Mouse (Mus musculus): ENCODE results near the gene Elob. TPM values are rescaled to one million over a fixed set of nuclear protein-coding genes. Genes with fewer than 3 reads are reported as not detected.

Elob gene
- polyA plus RNA-seq (2017; shearing (Covaris generic)), result 100 to 1,000 TPM; 686 to 746 TPM

DNA sequence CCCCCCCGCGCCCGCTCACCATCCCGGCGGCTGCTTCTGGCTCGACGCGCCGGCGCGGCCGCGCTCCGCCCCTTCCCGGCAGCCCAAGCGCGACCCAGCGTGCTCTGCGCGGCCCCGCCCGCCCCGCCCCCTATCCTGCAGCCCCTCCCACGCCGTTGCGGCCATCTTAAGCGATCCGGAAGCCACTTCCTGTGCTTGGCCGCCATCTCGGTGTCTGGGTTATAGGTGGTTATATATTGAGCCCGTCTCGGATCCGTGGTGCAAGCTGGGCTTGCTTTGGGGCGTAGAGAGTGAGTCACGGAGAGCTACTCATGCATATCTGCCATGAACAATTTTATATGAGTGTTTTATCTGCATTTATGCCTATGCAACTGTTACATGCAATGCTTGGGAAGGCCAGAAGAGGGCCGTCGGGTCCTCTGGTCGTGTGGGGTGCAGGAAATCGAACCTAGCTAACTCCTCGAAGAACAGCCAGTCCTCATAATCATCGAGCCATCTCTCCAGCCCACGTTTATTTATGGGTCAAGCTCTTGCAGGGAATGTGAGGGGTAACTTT is at the start of gene Elob:
Gene Elob (minus strand): TSS at position 73 of the 556 bp plus-strand sequence.
- ATAC-seq, result peak; percentile 77

DNA sequence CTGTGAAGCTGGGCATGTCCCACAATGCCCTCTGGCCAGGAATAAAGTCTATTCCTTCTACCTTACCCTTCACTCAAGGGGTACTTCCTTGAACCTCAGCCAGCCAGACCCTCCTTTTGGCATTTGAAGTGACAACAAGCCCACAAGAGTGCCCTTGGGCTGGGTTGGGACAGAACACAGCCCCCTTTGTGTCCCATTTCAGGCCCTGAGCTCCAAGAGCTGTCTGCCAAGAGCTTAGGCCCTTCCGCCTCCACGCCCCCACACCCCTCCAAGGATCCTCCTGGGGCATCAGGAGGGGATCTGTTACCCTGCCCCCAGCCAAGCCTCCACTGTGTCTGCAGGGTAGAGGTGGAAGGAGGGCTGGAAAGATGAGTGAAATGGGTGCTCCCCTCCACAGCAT is 48.2 kb upstream of the Elob start:
- ATAC-seq, result no peak

DNA sequence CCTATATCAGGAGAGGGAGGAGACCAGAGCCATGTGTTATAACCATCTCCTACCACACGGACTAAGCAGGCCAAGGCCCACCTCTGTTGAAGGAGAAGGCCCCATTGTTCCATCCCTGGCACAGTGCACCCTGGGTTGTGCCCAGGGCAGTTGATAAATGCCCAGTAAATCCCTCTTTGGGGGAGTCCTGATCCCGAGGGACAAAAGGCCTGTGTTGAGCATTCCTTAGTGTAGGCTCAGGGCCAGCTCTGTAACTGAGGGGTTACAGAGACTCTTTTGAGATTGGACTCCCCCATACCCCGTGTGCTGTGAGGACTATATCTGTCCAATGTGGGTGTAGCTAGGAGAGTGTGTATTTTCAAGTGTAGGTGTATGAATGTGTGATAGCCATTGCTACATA is 47.8 kb upstream of the Elob start:
- ATAC-seq, result no peak

DNA sequence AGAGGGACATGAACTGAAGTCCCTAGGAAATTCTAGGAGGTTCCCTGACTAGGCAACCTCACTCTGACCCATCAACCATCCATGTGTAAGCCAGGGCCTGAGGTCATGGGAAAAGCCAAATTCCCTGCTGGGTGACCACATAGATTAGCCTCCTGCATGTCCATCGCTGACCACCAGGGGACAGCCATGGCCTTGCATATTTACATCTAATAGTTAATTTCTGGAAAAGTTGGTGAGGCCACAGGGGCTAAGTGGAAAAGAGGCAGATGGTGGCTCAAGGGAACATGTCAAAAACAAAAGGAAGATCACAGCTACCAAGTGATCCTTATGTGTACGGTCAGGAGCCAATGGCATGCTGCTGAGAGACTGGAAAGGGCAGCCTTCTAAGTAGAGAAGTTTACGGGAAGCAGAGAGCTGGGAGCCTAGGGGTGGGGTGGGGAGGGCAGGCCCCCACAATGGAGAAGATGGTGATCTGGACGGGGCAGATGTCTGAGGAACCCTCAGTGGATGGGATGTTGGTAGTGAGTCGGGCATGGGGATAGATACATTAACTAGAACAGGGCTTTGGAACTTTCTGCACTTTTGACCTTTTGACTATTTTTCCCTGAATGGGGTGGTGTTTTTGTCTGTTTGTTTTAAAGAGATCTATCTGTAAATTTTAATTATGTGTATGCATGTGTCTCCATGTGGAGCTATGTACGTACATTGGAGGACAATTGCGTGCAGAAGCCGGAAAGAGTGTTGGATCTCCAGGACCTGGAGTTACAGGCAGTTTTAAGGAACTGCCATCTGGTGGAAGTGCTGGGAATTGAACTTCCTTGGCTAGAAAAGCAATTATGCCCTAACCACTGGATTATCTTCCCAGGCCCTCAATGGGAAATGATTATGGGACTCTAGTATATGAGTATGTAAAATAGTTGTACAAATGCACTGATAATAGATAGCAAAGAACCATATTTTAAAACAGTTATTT is 45.2 kb upstream of the Elob start:
- ATAC-seq, result no peak

DNA sequence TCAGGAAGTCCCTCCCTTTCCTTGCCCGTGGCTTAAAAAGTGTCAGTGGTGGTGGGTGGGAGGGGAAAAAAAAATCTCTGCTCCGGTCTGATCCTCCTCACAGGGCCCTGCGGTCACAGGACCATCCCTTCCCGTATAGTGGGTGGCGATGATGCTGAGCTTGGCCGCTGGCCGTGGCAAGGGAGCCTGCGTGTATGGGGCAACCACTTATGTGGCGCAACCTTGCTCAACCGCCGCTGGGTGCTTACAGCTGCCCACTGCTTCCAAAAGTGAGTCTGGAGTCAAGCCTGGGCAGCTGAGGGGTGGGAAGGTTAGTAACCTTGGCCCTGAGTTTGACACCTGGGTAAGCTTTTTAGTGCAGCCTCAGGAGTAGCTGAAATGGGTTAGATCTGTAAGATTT is 39.6 kb upstream of the Elob start:
- ATAC-seq, result no peak

DNA sequence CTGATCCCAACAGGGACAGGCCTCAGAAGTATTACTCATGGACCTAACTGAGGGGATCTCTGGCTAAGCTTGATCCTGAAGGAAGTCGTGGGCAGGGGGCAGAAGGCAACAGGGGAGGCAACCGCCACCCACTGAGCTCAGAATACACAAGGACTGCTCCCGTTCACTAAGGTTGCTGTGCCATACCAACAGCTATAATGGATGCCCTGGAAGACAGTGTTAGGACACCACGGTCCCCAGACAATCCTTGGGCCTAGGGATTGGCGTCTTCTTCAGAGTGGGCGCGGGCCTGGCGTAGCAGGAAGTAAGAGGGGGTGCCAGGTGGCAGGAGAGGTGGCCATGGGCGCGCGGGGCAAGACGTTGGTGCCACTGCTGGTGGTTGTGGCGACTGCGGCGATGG is 38.8 kb upstream of the Elob start, which contains the start of gene Prss21:
Gene Prss21 (plus strand): TSS at position 301 of the 400 bp plus-strand sequence.
- ATAC-seq, result no peak

DNA sequence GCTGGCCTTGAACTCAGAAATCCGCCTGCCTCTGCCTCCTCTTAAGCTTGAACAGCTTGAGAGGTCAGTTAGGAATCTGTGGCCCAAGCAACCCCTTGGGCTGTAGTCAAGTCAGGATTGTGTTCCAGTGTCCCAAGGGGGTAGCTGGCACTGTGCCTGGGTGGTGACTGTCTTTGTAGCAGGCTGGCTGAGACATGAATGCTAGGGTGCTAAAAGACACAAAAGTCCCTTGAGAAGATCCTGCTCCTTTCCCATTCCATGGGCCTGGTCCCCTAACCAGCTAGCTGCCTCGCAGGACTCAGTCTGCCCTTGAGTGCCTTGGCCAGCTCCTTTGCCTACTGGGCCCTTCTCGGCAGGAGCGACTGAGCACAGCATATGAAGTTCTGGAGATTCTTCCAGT is 34.0 kb upstream of the Elob start:
- no peak for ATAC-seq

DNA sequence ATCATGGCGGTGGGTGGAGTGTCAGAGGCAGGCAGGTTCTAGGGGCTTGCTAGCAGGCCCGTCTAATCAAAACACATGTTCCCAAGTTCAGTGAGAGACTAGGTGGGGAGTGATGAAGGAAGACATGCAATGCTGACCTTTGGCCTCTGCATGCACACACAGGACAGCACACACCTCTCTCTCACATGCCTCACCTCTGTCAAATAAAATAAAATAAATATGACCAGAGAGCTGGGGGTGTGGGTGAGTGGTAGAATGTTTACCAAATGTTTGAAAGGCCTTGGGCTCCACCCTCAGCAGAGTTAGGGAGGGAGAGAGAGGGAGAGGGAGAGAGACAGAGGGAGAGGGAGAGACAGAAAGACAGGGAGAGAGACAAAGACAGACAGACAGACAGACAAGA is 29.0 kb upstream of the Elob start:
- ATAC-seq, result no peak

DNA sequence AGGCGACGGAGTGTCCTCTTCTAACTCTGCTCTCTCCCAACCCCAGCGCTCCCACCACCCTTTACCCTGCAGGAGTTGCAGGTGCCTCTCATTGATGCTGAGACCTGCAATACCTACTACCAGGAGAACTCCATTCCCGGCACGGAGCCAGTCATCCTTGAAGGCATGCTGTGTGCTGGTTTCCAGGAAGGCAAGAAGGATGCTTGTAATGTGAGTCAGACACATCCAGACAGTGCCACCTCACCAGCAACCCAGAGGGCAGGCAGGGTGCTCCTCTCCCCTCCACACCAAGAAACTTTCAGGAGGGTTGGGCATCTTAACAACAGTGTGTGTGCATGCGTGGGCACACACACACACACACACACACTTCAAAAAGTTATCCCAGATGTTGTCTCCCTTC is 28.3 kb upstream of the Elob start:
- no peak for ATAC-seq

DNA sequence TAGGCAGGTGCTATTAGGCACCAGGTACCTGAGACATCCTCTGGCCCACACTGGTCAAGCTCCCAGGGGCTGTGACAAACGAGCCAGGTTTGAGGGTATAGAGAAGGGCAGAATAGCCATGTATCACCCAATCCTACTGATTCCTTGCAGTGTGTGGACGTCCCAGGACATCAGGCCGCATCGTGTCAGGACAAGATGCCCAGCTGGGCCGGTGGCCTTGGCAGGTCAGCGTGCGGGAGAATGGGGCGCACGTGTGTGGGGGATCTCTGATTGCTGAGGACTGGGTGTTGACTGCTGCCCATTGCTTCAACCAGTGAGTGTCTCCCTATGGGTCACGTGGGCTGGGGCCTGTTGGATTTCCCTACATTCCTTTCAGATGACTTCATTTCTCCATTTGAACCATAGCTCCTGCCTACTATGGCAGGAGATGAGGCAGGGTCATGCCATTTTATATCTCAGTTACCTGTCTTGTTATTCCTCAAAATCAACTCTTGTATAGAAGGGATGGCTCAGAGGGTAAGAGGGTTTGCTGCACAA is 25.4 kb upstream of the Elob start:
- ATAC-seq, result no peak

DNA sequence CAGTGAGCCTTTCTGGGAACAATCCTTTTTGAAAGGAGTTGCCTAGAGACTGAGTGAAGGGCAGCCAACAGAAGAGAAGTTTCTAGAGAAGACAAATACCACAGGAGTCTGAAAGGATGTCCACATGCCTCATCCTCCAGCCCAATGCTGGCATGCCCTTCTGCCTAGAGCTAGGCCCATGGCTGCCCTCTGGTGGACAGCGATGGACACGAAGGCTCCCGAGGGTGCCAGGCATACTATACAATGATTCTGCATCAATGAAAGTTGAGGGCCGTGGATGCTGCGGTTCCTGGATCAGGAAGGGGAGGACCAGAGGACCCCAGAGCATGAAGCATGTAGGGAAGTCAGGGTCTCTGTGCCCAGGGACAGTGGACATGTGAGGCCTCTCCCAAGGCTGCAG is 24.4 kb upstream of the Elob start:
- no peak for ATAC-seq

DNA sequence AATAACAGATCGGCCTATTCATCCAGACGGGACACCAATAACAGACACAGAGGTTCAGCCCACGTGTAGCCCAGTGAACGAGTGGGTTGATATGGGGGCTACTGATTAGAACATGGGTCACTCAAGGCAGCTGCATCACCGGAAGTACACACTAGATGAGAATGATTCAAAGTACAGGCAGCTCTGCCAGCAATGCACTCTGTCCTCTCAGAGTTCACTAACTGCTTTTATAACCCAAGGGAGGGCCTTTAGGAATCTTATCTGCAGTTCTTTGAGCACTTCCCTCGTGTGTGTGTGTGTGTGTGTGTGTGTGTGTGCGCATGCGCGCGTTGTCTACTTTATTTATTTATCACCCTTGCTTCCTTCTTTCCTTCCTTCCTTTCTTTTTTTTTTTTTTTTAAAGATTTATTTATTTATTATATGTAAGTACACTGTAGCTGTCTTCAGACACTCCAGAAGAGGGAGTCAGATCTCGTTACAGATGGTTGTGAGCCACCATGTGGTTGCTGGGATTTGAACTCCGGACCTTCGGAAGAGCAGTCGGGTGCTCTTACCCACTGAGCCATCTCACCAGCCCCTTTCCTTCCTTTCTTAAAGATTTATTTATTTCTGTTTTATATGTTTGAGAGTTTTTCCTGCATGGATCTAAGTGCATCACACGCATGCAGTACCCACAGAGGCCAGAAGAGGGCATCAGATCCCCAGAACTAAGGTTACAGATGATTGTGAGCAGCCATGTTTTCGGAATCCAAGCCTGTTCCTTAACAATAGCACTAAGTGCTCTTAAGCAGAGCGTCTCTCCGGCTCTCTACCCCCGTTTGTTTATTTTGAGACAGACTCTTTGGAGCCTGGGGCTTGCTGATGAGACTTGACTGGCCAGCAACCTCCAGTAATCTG is 22.2 kb upstream of the Elob start:
- ATAC-seq, result peak; percentile 40

DNA sequence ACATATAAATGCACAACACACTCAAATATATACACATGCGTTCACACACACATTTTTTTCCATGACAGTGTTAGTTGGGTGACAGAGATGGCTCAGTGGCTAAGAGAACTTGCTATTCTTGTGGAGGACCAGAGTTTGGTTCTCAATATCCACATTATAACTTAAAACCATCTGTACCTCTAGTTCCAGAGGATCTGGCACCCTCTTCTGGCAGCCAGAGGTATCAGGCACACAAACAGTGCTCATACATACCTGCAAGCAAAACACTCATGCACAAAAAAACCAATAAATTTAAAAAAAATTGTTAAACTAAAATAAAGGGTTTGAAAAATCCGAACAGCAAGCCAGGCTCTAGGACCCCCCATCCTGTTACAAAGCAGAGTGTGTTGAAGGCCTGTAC is 21.1 kb upstream of the Elob start:
- ATAC-seq, result no peak

DNA sequence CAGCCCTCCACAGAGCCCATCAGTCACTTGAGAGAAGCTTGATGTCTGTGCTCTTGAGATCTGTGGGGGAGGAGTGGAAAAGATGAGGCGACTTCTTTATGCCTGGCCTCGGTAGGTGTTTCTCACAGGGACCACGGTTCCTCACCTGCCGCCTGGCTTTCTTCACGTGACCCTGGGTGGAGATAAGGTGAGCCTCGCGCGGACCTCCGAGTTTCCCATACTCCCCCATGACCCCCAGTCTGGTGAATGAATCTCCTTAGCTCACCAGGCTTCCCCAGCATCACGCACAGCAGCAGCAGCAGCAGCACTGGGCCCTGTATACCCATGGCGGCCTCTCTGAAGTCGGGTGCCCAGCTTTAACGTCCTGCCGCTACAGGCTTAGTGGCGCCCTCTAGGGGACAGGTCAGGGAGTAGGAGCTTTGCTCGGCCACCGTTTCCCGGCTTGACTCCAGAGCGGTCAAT is 14.9 kb upstream of the Elob start, which contains the start of the genes Prss32 and Prss41:
Gene Prss32 (plus strand): TSS at position 44 of the 462 bp plus-strand sequence.
Gene Prss41 (minus strand): TSS at position 361 of the 462 bp plus-strand sequence.
- peak; percentile 93 for ATAC-seq

DNA sequence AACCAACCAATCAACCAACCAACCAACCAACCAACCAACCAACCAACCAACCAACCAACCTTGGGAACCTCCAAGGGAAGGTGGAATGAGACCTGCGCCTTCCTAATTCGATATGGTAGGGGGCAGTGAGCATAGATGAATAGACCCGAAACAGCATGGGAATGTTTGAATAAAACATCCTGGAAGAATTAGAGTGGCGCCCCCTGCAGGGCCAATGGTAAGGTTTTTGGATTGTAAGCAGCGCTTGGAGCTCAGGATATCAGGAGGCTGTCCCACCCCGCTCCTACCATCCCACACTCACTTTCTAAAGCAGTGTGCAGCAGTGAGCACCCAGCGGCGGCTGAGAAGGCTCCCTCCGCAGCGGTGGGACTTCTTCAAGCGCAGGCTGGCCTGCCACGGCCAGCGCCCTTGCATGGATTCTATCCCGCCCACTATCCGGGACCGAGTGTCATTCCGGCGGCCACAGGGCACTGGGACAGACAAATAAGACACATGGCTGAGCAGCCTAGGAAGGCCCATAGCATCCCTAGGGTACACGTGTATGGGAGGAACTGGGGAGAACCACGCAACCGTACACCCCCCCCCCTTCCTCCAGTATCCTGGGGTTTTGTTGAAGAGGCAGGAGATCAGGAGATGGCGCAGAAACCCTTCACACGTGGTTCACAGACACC is 14.3 kb upstream of the Elob start:
- peak; percentile 7 for ATAC-seq

DNA sequence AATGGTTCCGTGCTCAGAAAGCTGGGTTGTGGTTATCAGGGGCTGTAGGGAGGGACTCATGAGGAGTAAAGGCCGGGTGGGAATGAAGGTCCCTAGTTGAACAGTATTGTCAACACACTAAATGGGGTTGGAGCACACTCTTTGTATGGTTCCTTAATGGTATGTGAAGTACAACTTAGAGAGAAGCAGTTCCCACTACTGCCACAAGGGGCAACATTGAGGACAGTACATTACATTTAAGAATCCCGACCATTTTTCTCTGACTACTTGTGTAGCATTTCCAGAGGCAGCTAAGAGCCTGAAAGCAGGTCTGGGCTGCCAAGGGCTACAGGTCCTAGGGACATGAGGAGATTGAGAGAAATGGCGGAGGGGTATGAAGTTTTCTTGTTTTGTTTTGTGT is 12.2 kb upstream of the Elob start:
- ATAC-seq, result no peak

DNA sequence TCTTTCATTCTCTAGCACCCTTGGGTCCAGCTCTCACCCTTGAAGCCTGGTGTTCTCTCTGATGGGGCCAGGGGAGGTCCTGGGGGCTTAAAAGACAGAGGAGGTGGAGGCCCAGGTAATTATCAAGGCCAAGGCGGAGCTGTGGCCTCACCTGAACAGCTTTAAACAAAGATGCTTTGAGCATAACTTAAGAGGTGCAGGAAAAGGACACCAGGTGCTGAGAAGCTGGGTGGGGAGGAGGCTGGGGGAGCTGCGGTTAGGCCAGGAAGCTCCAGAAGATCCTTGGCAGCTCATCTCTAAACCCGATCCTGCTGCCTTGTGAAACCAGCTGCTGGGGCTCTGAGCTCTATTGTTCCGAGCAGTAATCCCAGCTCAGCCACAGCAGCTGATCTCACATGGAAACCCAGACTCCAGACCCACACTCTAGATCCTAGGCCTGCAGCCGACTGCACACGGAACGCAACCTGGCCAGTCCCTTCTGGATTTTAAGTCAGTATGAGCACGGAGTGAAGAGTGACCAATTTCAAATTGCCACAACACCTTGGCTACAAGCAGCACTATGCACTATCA is 7.2 kb upstream of the Elob start, which contains the start of gene Prss33:
Gene Prss33 (minus strand): TSS at position 51 of the 570 bp plus-strand sequence.
- no peak for ATAC-seq

DNA sequence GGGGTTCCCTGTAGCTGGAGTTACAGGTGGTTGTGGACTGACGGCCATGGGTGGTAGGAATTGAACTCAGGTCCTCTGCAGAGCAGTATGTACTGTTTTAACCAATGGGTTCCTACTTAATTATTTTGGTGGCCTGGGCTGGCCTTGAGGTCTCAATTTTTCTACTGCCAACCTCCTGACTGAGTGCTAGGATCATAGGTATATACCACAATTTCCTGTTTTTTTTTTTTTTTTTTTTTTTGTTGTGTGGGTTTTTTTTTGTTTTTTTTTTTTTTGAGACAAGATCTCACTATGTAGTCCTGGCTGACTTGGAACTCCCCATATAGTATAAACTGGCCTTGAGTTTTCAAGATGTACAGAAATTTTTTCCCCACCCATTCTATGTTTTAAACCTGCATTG is 2.3 kb upstream of the Elob start:
- ATAC-seq, result no peak

DNA sequence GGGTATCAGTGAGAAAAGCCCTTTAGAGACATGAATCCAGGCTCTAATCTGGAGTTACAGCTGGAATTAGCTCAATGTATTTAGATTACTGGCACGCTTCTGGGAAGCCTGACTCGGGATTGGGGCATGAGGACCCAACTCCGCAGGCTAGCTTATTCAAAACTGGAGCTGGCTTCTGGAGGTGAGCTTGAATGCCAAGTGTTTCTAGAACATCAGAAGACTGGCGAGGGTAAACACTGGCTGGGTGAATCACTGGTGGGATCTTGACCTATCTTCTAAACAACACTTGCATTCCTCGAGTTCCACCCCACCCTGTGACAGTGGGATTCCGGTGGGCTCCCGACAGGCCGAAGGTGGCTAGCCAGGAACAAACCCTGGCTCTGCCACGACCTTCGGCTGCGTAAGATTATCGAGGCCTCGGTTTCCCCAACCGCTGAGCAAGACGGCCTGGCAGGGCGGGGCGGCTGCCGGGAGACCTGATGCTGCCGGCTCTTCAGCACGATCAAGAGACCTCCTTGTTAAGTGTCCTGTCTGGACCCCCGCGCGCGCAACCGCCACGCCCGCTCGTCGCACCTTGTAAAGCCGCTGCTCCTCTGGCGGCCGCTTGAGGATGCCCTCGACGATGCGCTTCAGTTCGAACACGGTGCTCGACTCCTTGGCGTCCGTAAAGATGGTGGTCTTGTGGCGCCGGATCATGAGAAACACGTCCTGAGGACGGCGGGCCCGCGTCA is 500 bp downstream of the Elob start:
- peak; percentile 25 for ATAC-seq

DNA sequence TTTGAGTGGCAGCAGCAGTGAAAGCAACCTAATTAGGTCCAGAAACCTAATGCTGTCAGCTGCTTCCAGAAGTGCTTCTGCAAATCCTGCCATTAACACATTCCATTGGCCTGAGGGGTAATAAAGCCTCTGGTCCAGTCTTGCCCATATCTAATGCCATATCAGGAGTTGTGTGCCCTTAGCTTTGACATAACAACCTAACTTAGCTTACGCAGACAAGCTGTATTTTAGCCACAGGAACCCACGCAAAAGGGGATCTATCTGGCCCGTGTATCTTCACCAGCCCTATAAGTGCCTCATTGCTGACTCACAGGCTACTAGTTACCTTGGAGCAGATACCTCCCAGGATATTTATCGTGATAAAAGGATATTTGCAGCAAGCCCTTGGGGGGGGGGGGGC is 3.3 kb downstream of the Elob start:
- ATAC-seq, result no peak

DNA sequence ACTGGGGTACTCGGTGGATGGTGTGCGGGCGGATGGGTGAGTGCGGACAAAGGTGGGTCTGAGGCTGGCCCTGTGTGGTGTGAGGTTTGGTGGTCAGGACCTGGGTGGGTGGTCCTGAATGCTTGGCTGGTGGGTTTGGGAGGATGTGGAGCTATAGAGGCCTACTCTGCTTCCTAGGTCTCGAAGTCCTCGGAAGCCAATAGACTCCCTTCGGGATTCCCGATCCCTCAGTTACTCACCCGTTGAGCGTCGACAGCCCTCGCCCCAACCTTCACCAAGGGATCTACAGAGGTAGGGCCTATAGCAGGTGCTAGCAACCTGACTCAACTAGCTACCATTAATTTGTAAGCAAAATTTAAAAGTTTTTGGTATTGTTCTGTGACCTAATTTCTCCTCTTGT is 5.3 kb downstream of the Elob start:
- ATAC-seq, result no peak

All from activated CD4-positive, CD25-positive, alpha-beta regulatory T cell, adult 4 months (primary cell).